In genomic region chr19:3575276-3575631, GRCm38 (mm10) we compare ENCODE assay signal across 8 mouse cellular contexts. TPM values are rescaled to one million over a fixed set of nuclear protein-coding genes. Genes with fewer than 3 reads are reported as not detected.
DNase-seq lines count a peak whose midpoint lies in the region; ATAC-seq lines count a peak whose summit lies in the region.

No protein-coding gene starts in this region.

- peak overlapping the region; percentile 96 for H3K4me3 ChIP-seq in forebrain, embryonic 11.5 days (ENCODE audit: low read depth, low read length)
- peak overlapping the region; percentile 86 for H3K4me3 ChIP-seq in intestine, embryonic 15.5 days (replicated peaks)
- peak overlapping the region; percentile 95 for H3K4me3 ChIP-seq in liver, embryonic 16.5 days (ENCODE audit: low read depth, low read length)
- peak overlapping the region; percentile 94 for H3K4me3 ChIP-seq in stomach, embryonic 14.5 days (ENCODE audit: low read depth, low read length)

- H3K4me2 ChIP-seq in forebrain, embryonic 11.5 days (ENCODE audit: low read depth, low read length, severe bottlenecking): peak overlapping the region; percentile 62; the same call in 1 of the 2 replicates
- peak overlapping the region; percentile 68 for H3K4me2 ChIP-seq in intestine, embryonic 15.5 days (replicated peaks)
- H3K4me2 ChIP-seq in liver, embryonic 16.5 days (ENCODE audit: low read depth, low read length): peak overlapping the region; percentile 61
- peak overlapping the region; percentile 61 for H3K4me2 ChIP-seq in stomach, embryonic 14.5 days (replicated peaks; ENCODE audit: low read depth, low read length)

- no peaks in the 10 kb centered on the region for H3K27me3 ChIP-seq in forebrain, embryonic 11.5 days (ENCODE audit: control insufficient read depth, insufficient read depth, low read length)
- H3K27me3 ChIP-seq in intestine, embryonic 15.5 days (replicated peaks): no peaks in the 10 kb centered on the region
- no peaks in the 10 kb centered on the region for H3K27me3 ChIP-seq in liver, embryonic 16.5 days (ENCODE audit: control insufficient read depth, insufficient read depth, low read depth, low read length)
- no peaks in the 10 kb centered on the region for H3K27me3 ChIP-seq in stomach, embryonic 14.5 days (ENCODE audit: control insufficient read depth, insufficient read depth, low read length)

- H3K36me3 ChIP-seq in forebrain, embryonic 11.5 days (ENCODE audit: control insufficient read depth, insufficient read depth, low read length): no peaks in the 10 kb centered on the region
- no peaks in the 10 kb centered on the region for H3K36me3 ChIP-seq in intestine, embryonic 15.5 days
- no peaks in the 10 kb centered on the region for H3K36me3 ChIP-seq in liver, embryonic 16.5 days (ENCODE audit: control insufficient read depth, insufficient read depth)
- no peaks in the 10 kb centered on the region for H3K36me3 ChIP-seq in stomach, embryonic 14.5 days (ENCODE audit: control insufficient read depth, insufficient read depth, low read length)

- peak; percentile 58 for ATAC-seq in forebrain, embryonic 11.5 days (replicated peaks; ENCODE audit: low FRiP score)
- ATAC-seq in intestine, embryonic 15.5 days: peak; percentile 72
- ATAC-seq in liver, embryonic 16.5 days (ENCODE audit: low read depth): peak; percentile 63
- ATAC-seq in stomach, embryonic 14.5 days (ENCODE audit: insufficient number of reproducible peaks, insufficient read depth, low FRiP score, low read depth): peak; percentile 25; the same call in 1 of the 2 replicates

- peaks cover 6% of the 10 kb centered on the region; the same call in 1 of the 2 replicates for H3K4me1 ChIP-seq in forebrain, embryonic 11.5 days (replicated peaks; ENCODE audit: control insufficient read depth, insufficient read depth, low read length)
- peaks cover 11% of the 10 kb centered on the region; the same call in 1 of the 2 replicates for H3K4me1 ChIP-seq in intestine, embryonic 15.5 days (replicated peaks)
- peaks cover 32% of the 10 kb centered on the region for H3K4me1 ChIP-seq in liver, embryonic 16.5 days (ENCODE audit: control insufficient read depth, low read depth, low read length)
- peaks cover 14% of the 10 kb centered on the region for H3K4me1 ChIP-seq in stomach, embryonic 14.5 days (ENCODE audit: control insufficient read depth, insufficient read depth, low read length)

- peak; percentile 74 for DNase-seq in right cerebral cortex, postnatal 4 days
- DNase-seq in right cerebral cortex, postnatal 25 days: no peak
- DNase-seq in forebrain, embryonic 11.5 days (ENCODE audit: low spot score): no peak
- no peak for DNase-seq in cerebellum, adult 8-10 months
- DNase-seq in ovary, postnatal 14 days (ENCODE audit: low spot score): no peak

- under 1% methylated on average over 43 of the region's 50 CpGs for WGBS in forebrain, embryonic 11.5 days
- WGBS in intestine, embryonic 15.5 days: 0% methylated on average over 46 of the region's 50 CpGs
- under 1% methylated on average over 44 of the region's 50 CpGs for WGBS in liver, embryonic 16.5 days (ENCODE audit: insufficient replicate concordance)
- under 1% methylated on average over 21 of the region's 50 CpGs for WGBS in stomach, embryonic 14.5 days

- no peaks in the 10 kb centered on the region for H3K9me3 ChIP-seq in forebrain, embryonic 11.5 days (ENCODE audit: control insufficient read depth, low read length)
- no peaks in the 10 kb centered on the region for H3K9me3 ChIP-seq in intestine, embryonic 15.5 days
- no peaks in the 10 kb centered on the region for H3K9me3 ChIP-seq in liver, embryonic 16.5 days (replicated peaks; ENCODE audit: control insufficient read depth, low read length)
- H3K9me3 ChIP-seq in stomach, embryonic 14.5 days (ENCODE audit: control insufficient read depth, low read depth, low read length): no peaks in the 10 kb centered on the region

- peak overlapping the region; percentile 91 for H3K27ac ChIP-seq in forebrain, embryonic 11.5 days (ENCODE audit: low read depth, low read length)
- H3K27ac ChIP-seq in intestine, embryonic 15.5 days: peak overlapping the region; percentile 94
- H3K27ac ChIP-seq in liver, embryonic 16.5 days (ENCODE audit: low read length): peak overlapping the region; percentile 95
- H3K27ac ChIP-seq in stomach, embryonic 14.5 days (ENCODE audit: low read length): peak overlapping the region; percentile 96

- peak overlapping the region; percentile 88 for H3K9ac ChIP-seq in forebrain, embryonic 11.5 days (ENCODE audit: low read length)
- H3K9ac ChIP-seq in intestine, embryonic 15.5 days: peak overlapping the region; percentile 88
- peak overlapping the region; percentile 96 for H3K9ac ChIP-seq in liver, embryonic 16.5 days (ENCODE audit: low read depth, low read length)
- peak overlapping the region; percentile 84 for H3K9ac ChIP-seq in stomach, embryonic 14.5 days (replicated peaks; ENCODE audit: low read depth, low read length)

RNA-seq across cellular contexts. Expression of gene Ppp6r3, which starts 0.3 kb away (rescaled TPM):
- 92.3 and 94.1 TPM in 2 replicates for polyA plus RNA-seq in forebrain, embryonic 11.5 days (2014; fragmentation: Nextera tagmentation; extraction: Ambion mirVana)
- 46.9 and 51.1 TPM in 2 replicates for polyA plus RNA-seq in intestine, embryonic 15.5 days (2015; fragmentation: Nextera tagmentation; extraction: Ambion mirVana)
- 23.9 and 24.6 TPM in 2 replicates for polyA plus RNA-seq in liver, embryonic 16.5 days (2015; fragmentation: Nextera tagmentation; extraction: Ambion mirVana)
- polyA plus RNA-seq in stomach, embryonic 14.5 days (2014; fragmentation: Nextera tagmentation; extraction: Ambion mirVana): 68.7 and 70.3 TPM in 2 replicates
